Mouse (Mus musculus) liver, embryonic 16.5 days (tissue): ENCODE results near the gene Pcolce2. TPM values are rescaled to one million over a fixed set of nuclear protein-coding genes. Genes with fewer than 3 reads are reported as not detected.

ENCODE experiments used
- ATAC-seq: fragments of 200-750 bp; cut with Nextera tagmentation; 2 replicates; pipeline ENCODE4 v1.8.0; 2017; ENCODE audit warnings: low read depth, mild to moderate bottlenecking, moderate number of reproducible peaks, moderate library complexity
- H3K27ac ChIP-seq: fragments of 300-500 bp; sonication (generic); 2 replicates; pipeline ENCODE4 v1.5.1; 2014; ENCODE audit warnings: mild to moderate bottlenecking, low read length
- H3K27me3 ChIP-seq: fragments of 300-500 bp; sonication (generic); 2 replicates; pipeline ENCODE4 v1.6.1; 2014; ENCODE audit warnings: low read depth, low read length, mixed read lengths; ENCODE audit not compliant: control insufficient read depth, insufficient read depth
- H3K36me3 ChIP-seq: fragments of 300-500 bp; sonication (generic); 2 replicates; pipeline ENCODE4 v1.6.1; 2014; ENCODE audit warnings: mild to moderate bottlenecking; ENCODE audit not compliant: control insufficient read depth, insufficient read depth
- H3K4me1 ChIP-seq: fragments of 300-500 bp; sonication (generic); 2 replicates; pipeline ENCODE4 v1.6.1; 2014; ENCODE audit warnings: low read depth, low read length, mixed read lengths; ENCODE audit not compliant: control insufficient read depth
- H3K4me2 ChIP-seq: fragments of 300-500 bp; sonication (generic); 2 replicates; pipeline ENCODE4 v1.6.1; 2014; ENCODE audit warnings: low read depth, low read length, mixed read lengths
- H3K4me3 ChIP-seq: fragments of 300-500 bp; sonication (generic); 2 replicates; pipeline ENCODE4 v1.5.1; 2014; ENCODE audit warnings: low read depth, mild to moderate bottlenecking, low read length
- H3K9ac ChIP-seq: fragments of 300-500 bp; sonication (generic); 2 replicates; pipeline ENCODE4 v1.6.1; 2014; ENCODE audit warnings: low read depth, low read length
- H3K9me3 ChIP-seq: fragments of 300-500 bp; sonication (generic); replicated peaks from 2 replicates; pipeline ENCODE4 v1.6.1; 2016; ENCODE audit warnings: low read length; ENCODE audit not compliant: control insufficient read depth
- whole genome bisulfite sequencing: fragments of 180-500 bp; shearing (Covaris S2); extraction: QIAGEN DNeasy Blood & Tissue Kit; methylation state at CpG from one replicate; pipeline ENCODE4 v1.1.7; 2014; ENCODE audit not compliant: insufficient replicate concordance; 5-methylcytosine and 5-hydroxymethylcytosine counted together
- polyA plus RNA-seq: library from polyadenylated mRNA; unstranded; fragments of >200 nt; fragmentation: Nextera tagmentation; extraction: Ambion mirVana; gene quantifications from 2 replicates; pipeline ENCODE4 v1.2.1, GENCODE M21; 2015

The Pcolce2 gene
- polyA plus RNA-seq, 1 experiment from 2014 or later, result 7.0 TPM

GRCm38 (mm10) chr9:95636395-95636794 lies 1.0 kb upstream of the Pcolce2 start:
- H3K36me3 ChIP-seq, result no peaks in the 10 kb centered on the region
- no peak overlapping the region for H3K4me3 ChIP-seq
- no peak for ATAC-seq
- H3K9ac ChIP-seq, result no peak overlapping the region
- WGBS, result 60% methylated on average over 4 of the region's 4 CpGs
- peaks cover 32% of the 10 kb centered on the region for H3K27me3 ChIP-seq
- H3K4me2 ChIP-seq, result no peak overlapping the region
- no peaks in the 10 kb centered on the region for H3K4me1 ChIP-seq
- no peak overlapping the region for H3K27ac ChIP-seq
- H3K9me3 ChIP-seq, result no peaks in the 10 kb centered on the region

GRCm38 (mm10) chr9:95639919-95640318 lies 2.5 kb downstream of the Pcolce2 start:
- no peaks in the 10 kb centered on the region for H3K36me3 ChIP-seq
- no peaks in the 10 kb centered on the region for H3K4me1 ChIP-seq
- H3K9ac ChIP-seq, result no peak overlapping the region
- H3K27me3 ChIP-seq, result peaks cover 32% of the 10 kb centered on the region
- no peak overlapping the region for H3K27ac ChIP-seq
- H3K4me2 ChIP-seq, result no peak overlapping the region
- no peak for ATAC-seq
- H3K9me3 ChIP-seq, result no peaks in the 10 kb centered on the region
- WGBS, result 24% methylated on average over 4 of the region's 4 CpGs
- no peak overlapping the region for H3K4me3 ChIP-seq

GRCm38 (mm10) chr9:95645926-95646325 lies 8.5 kb downstream of the Pcolce2 start:
- H3K9ac ChIP-seq, result no peak overlapping the region
- no peak overlapping the region for H3K4me2 ChIP-seq
- H3K36me3 ChIP-seq, result no peaks in the 10 kb centered on the region; the same call in 1 of the 2 replicates
- no peaks in the 10 kb centered on the region for H3K4me1 ChIP-seq
- no peaks in the 10 kb centered on the region for H3K27me3 ChIP-seq
- no peak for ATAC-seq
- H3K4me3 ChIP-seq, result no peak overlapping the region
- 66% methylated on average over 8 of the region's 8 CpGs for WGBS
- no peaks in the 10 kb centered on the region for H3K9me3 ChIP-seq
- no peak overlapping the region for H3K27ac ChIP-seq

GRCm38 (mm10) chr9:95653363-95653762 lies 16.0 kb downstream of the Pcolce2 start:
- no peak overlapping the region for H3K4me3 ChIP-seq
- no peaks in the 10 kb centered on the region for H3K4me1 ChIP-seq
- H3K9me3 ChIP-seq, result no peaks in the 10 kb centered on the region
- no peak for ATAC-seq
- H3K4me2 ChIP-seq, result no peak overlapping the region
- no peaks in the 10 kb centered on the region for H3K36me3 ChIP-seq
- H3K9ac ChIP-seq, result no peak overlapping the region
- H3K27ac ChIP-seq, result no peak overlapping the region
- 69% methylated on average over 6 of the region's 6 CpGs for WGBS
- H3K27me3 ChIP-seq, result no peaks in the 10 kb centered on the region

GRCm38 (mm10) chr9:95654356-95654755 lies 17.0 kb downstream of the Pcolce2 start:
- H3K36me3 ChIP-seq, result no peaks in the 10 kb centered on the region
- no peak overlapping the region for H3K4me3 ChIP-seq
- H3K27ac ChIP-seq, result no peak overlapping the region
- no peak overlapping the region for H3K9ac ChIP-seq
- no peaks in the 10 kb centered on the region for H3K9me3 ChIP-seq
- no peaks in the 10 kb centered on the region for H3K27me3 ChIP-seq
- 83% methylated on average over 5 of the region's 5 CpGs for WGBS
- no peaks in the 10 kb centered on the region for H3K4me1 ChIP-seq
- H3K4me2 ChIP-seq, result no peak overlapping the region
- no peak for ATAC-seq

GRCm38 (mm10) chr9:95657941-95658340 lies 20.5 kb downstream of the Pcolce2 start:
- Histone ChIP-seq H3K9me3 (no peaks in the 10 kb centered on the region), H3K4me2 (no peak overlapping the region), H3K4me3 (no peak overlapping the region), H3K27me3 (no peaks in the 10 kb centered on the region), H3K36me3 (no peaks in the 10 kb centered on the region), H3K4me1 (no peaks in the 10 kb centered on the region), H3K9ac (no peak overlapping the region), H3K27ac (no peak overlapping the region)
- WGBS, result 54% methylated on average over 2 of the region's 2 CpGs
- ATAC-seq, result no peak

GRCm38 (mm10) chr9:95664290-95664989 lies 27.0 kb downstream of the Pcolce2 start:
- Histone ChIP-seq H3K27me3 (no peaks in the 10 kb centered on the region), H3K9me3 (no peaks in the 10 kb centered on the region), H3K4me2 (no peak overlapping the region), H3K9ac (no peak overlapping the region), H3K4me1 (no peaks in the 10 kb centered on the region), H3K36me3 (no peaks in the 10 kb centered on the region), H3K27ac (no peak overlapping the region), H3K4me3 (no peak overlapping the region)
- 63% methylated on average over 10 of the region's 10 CpGs for WGBS
- no peak for ATAC-seq

GRCm38 (mm10) chr9:95665835-95666234 lies 28.4 kb downstream of the Pcolce2 start:
- H3K4me2 ChIP-seq, result no peak overlapping the region
- no peaks in the 10 kb centered on the region for H3K4me1 ChIP-seq
- no peaks in the 10 kb centered on the region for H3K9me3 ChIP-seq
- no peak overlapping the region for H3K4me3 ChIP-seq
- WGBS, result 66% methylated on average over 6 of the region's 6 CpGs
- no peaks in the 10 kb centered on the region for H3K36me3 ChIP-seq
- no peak for ATAC-seq
- no peak overlapping the region for H3K9ac ChIP-seq
- no peak overlapping the region for H3K27ac ChIP-seq
- no peaks in the 10 kb centered on the region for H3K27me3 ChIP-seq

GRCm38 (mm10) chr9:95667836-95668235 lies 30.4 kb downstream of the Pcolce2 start:
- Histone ChIP-seq H3K4me2 (no peak overlapping the region), H3K9ac (no peak overlapping the region), H3K4me3 (no peak overlapping the region), H3K9me3 (no peaks in the 10 kb centered on the region), H3K36me3 (no peaks in the 10 kb centered on the region), H3K27me3 (no peaks in the 10 kb centered on the region), H3K4me1 (no peaks in the 10 kb centered on the region), H3K27ac (no peak overlapping the region)
- ATAC-seq, result no peak
- 48% methylated on average over 9 of the region's 9 CpGs for WGBS
